Mouse (Mus musculus): ENCODE results near the gene Pdzd3. TPM values are rescaled to one million over a fixed set of nuclear protein-coding genes. Genes with fewer than 3 reads are reported as not detected.

Gene Pdzd3
- total RNA-seq, 2 experiments from 2014 or later: 0.86 to 0.98 TPM

GRCm38 (mm10) chr9:44231609-44232008 lies 19.7 kb downstream of the Pdzd3 start:
- DNase-seq: no peak
- intact Hi-C loops (cut with DNase I; ENCODE audit: low total_unique reads): loop anchor here (10.0 kb wide), 1 partner anchor 97 kb away; the partner anchor contains the start of gene Mcam

- intact Hi-C loops (cut with DNase I; ENCODE audit: low total_unique reads): no loop called here
Observed at GRCm38 (mm10) chr9:44225993-44226392, 25.3 kb downstream of the Pdzd3 start.

DNA sequence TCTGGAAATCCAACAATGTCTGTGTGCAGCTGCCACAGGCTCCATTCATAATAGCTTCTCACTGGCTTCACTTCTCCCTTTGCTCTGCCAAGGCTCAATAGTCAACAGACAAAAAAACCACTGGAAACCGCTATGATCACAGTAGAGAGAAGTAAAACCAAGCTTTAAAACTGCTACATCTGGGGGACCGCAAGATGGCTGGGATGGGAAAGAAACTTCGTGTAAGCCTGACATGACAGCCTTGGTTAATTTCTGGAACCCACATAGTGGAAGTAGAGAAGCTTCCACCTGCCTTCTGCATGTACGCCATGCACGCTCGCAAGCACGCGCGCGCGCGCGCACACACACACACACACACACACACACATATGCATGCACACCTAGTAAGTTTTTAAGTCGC lies 37.7 kb downstream of the Pdzd3 start:
- intact Hi-C loops (cut with DNase I; ENCODE audit: low total_unique reads): no loop called here

More at GRCm38 (mm10) chr9:44225993-44226392, 25.3 kb downstream of the Pdzd3 start:
- no peak for DNase-seq

GRCm38 (mm10) chr9:44212406-44212805 lies 38.9 kb downstream of the Pdzd3 start:
- DNase-seq: no peak
- intact Hi-C loops (cut with DNase I; ENCODE audit: low total_unique reads): no loop called here

More for the DNA sequence above, 37.7 kb downstream of the Pdzd3 start:
- no peak for DNase-seq

DNA sequence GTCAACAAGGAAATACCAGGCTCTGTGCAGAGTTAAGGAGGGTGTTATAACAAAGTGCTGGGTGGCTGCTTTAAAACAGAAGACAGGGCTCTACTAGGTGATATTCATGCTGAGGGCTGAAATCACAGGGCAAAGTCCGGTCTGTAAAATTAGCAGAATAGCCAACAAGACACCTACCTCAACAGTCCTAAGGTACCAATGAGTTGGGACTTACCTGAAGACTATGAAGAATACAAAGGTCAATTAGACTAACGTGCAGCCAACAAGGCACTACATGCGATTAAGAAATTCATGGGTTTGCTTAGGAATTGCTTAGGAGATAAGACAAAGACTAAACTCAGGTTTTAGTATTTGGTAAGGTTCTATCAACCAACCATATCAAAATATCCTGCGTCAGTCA lies 41.9 kb downstream of the Pdzd3 start:
- intact Hi-C loops (cut with DNase I; ENCODE audit: low total_unique reads): no loop called here
- DNase-seq: no peak

DNA sequence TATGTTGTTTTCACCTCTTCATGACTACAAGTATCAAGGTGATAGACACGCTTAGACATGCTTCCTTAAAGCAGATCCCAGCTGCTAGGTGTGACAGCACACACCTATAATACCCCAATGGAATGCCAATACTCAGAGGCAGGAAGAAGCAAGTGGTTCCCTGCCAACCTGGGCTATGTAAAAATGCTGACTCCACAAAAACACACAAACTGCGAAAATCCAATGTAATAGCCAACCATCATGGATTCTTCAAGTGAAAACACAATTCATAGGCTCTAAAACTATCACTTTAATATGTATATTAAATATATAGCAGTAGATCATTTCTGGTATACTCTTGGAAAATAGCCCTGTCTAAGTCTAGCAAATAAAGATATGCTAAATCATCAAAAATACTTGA lies 43.4 kb downstream of the Pdzd3 start:
- no peak for DNase-seq
- intact Hi-C loops (cut with DNase I; ENCODE audit: low total_unique reads): no loop called here

DNA sequence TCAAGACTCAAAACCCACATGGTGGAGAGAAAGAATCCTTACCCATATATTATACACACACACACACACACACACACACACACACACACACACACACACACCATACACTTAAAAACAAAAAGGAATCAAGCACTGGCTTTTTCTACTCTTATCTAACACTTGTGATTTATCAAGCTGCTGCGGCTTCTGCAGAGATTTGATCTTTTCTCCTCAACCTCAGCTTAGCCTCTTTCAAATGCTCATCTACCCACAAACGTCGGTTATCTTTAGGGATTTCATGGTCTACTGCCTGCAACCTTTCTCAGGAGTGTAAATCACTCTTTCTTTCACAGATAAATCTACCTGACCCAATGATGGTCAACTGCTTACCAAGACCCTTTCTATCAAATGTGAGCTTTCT lies 50.8 kb downstream of the Pdzd3 start:
- intact Hi-C loops (cut with DNase I; ENCODE audit: low total_unique reads): no loop called here
- no peak for DNase-seq

DNA sequence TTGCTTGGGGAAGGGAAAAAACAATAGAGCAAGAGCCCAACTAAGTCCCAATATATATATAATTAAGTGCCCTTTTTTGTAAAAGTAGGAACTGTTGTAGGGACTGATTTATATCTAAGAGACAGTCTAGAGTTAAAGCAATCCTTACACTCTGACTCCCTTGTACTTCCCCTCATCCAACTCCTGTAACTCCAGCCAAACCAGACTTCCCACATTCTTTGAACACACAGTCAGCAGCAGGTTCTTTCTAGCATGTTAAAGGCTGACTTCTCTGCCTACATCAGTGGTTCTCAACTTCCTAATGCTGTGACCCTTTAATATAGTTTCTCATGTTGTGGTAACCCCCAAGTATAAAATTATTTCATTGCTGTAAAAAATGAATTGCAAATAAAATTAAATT lies 51.7 kb downstream of the Pdzd3 start:
- intact Hi-C loops (cut with DNase I; ENCODE audit: low total_unique reads): no loop called here
- no peak for DNase-seq

GRCm38 (mm10) chr9:44199166-44199565 lies 52.1 kb downstream of the Pdzd3 start:
- intact Hi-C loops (cut with DNase I; ENCODE audit: low total_unique reads): no loop called here

More at GRCm38 (mm10) chr9:44199166-44199565, 52.1 kb downstream of the Pdzd3 start:
- DNase-seq: no peak

Other genes starting within 250 kb of the Pdzd3 start
- 10 to 100 TPM; 35.5 to 45.4 TPM for gene Thy1, start 208.1 kb downstream of the Pdzd3 start, total RNA-seq (2021)
- gene Usp2, start 184.4 kb downstream of the Pdzd3 start, total RNA-seq (2021): 100 to 1,000 TPM; 142 to 224 TPM
- gene Mfrp, start 149.7 kb downstream of the Pdzd3 start, total RNA-seq (2021): under 1 TPM in 1 of 2 experiments, not detected in 1; 0.06 TPM
- 10 to 100 TPM; 22.9 to 25.7 TPM for gene C1qtnf5, start 144.2 kb downstream of the Pdzd3 start, total RNA-seq (2021)
- gene Gm49380, start 138.0 kb downstream of the Pdzd3 start, total RNA-seq (2021): 1 to 10 TPM in 1 of 2 experiments, under 1 TPM in 1; 0.23 to 1.2 TPM
- 1 to 10 TPM; 6.4 to 8.4 TPM for gene Rnf26, start 138.0 kb downstream of the Pdzd3 start, total RNA-seq (2021)
- gene Mcam, start 117.0 kb downstream of the Pdzd3 start, total RNA-seq (2021): 10 to 100 TPM; 62.3 to 83.8 TPM
- gene Cbl, start 17.4 kb downstream of the Pdzd3 start, total RNA-seq (2021): 10 to 100 TPM; 12.1 to 12.8 TPM
- not detected for gene Ccdc153, start 10.8 kb downstream of the Pdzd3 start, total RNA-seq (2021)
- gene Nlrx1, start 17.1 kb upstream of the Pdzd3 start, total RNA-seq (2021): 10 to 100 TPM; 26.0 to 26.2 TPM
- under 1 TPM; 0.58 to 0.94 TPM for gene Abcg4, start 37.1 kb upstream of the Pdzd3 start, total RNA-seq (2021)
- gene Hinfp, start 54.2 kb upstream of the Pdzd3 start, total RNA-seq (2021): 1 to 10 TPM; 5.8 to 6.0 TPM
- gene C2cd2l, start 68.8 kb upstream of the Pdzd3 start, total RNA-seq (2021): 10 to 100 TPM; 12.1 to 13.7 TPM
- 10 to 100 TPM; 12.5 to 14.0 TPM for gene Dpagt1, start 74.5 kb upstream of the Pdzd3 start, total RNA-seq (2021)
- 10 to 100 TPM; 21.7 to 24.8 TPM for gene H2afx, start 83.2 kb upstream of the Pdzd3 start, total RNA-seq (2021)
- 10 to 100 TPM; 24.2 to 25.5 TPM for gene Hmbs, start 92.8 kb upstream of the Pdzd3 start, total RNA-seq (2021)
- 10 to 100 TPM; 15.6 to 16.9 TPM for gene Vps11, start 110.2 kb upstream of the Pdzd3 start, total RNA-seq (2021)
- gene Hyou1, start 128.0 kb upstream of the Pdzd3 start, total RNA-seq (2021): 10 to 100 TPM; 25.9 to 30.6 TPM
- 100 to 1,000 TPM; 164 to 179 TPM for gene Slc37a4, start 145.4 kb upstream of the Pdzd3 start, total RNA-seq (2021)
- 1,000 to 10,000 TPM in 1 of 2 experiments, 100 to 1,000 TPM in 1; 952 to 1,089 TPM for gene Rps25, start 155.7 kb upstream of the Pdzd3 start, total RNA-seq (2021)
- 10 to 100 TPM; 17.5 to 19.9 TPM for gene Trappc4, start 156.1 kb upstream of the Pdzd3 start, total RNA-seq (2021)
- 1 to 10 TPM; 4.4 to 5.6 TPM for gene Ccdc84, start 167.1 kb upstream of the Pdzd3 start, total RNA-seq (2021)
- gene Foxr1, start 189.7 kb upstream of the Pdzd3 start, total RNA-seq (2021): not detected
- under 1 TPM; 0.35 to 0.78 TPM for gene Upk2, start 203.5 kb upstream of the Pdzd3 start, total RNA-seq (2021)
- gene Bcl9l, start 231.4 kb upstream of the Pdzd3 start, total RNA-seq (2021): 10 to 100 TPM; 38.9 to 44.2 TPM